Mouse (Mus musculus) thymus, postnatal 14 days (tissue): ENCODE measurements at regions not wholly inside any gene's neighbourhood (a gene's known extent, or its start where the extent isn't known, plus 50 kb on each side); places are given as distances from the start of the nearest gene placed in this dataset.

Source experiments
- DNase-seq: peaks from one replicate; pipeline ENCODE4 v3.0.0; 2021

- DNase-seq: no peak
Measured at GRCm38 (mm10) chr1:92338589-92338988, 135.1 kb downstream of the Ndufa10 start.

GRCm38 (mm10) chr1:92337450-92337849, 136.2 kb downstream of the Ndufa10 start:
- DNase-seq: no peak

GRCm38 (mm10) chr1:92332248-92332584, 136.7 kb upstream of the Hdac4 start:
- no peak for DNase-seq

- DNase-seq: no peak
Measured at GRCm38 (mm10) chr1:92331559-92332247, 136.2 kb upstream of the Hdac4 start.

GRCm38 (mm10) chr1:92330181-92330580, 134.7 kb upstream of the Hdac4 start:
- no peak for DNase-seq

DNA sequence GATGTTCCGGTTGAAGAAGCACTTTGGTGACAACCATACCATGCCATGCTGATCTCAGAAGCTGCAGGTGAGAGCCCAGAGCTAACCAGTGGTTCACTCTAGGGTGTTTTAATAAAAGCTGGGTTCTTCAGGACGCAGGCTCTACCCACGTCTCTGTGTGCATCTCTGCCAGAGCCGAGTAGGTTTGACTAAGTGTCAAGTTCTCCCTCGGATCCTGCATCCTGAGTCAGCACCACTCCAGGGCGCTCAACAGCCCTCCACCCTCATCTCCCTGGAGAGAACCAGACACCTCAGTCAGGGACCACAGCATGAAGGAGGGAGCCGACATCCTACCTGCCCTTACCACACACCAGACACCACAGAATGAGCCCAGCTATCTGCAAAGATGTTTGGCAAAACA, 134.0 kb upstream of the Hdac4 start:
- no peak for DNase-seq

GRCm38 (mm10) chr1:92327141-92327540, 131.6 kb upstream of the Hdac4 start:
- DNase-seq: no peak

DNA sequence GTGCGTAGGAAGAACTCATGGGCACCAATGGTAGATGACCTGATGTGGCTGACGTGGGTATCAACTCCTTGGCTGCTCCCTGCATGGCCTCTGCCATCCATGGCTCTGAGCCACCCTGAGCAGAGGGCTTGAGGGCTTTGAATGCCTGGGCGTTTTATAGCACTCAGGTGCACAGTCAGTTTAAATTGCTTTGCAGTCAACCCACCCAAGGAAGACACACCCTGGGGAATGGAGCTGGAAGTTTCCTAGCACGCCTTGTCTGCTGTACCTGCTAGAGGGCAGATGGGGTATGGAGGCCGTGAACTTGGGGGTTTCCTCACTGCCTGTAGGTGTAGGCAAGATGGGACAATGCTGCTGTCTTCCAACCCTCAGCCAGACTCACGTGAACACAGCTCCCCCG, 129.8 kb upstream of the Hdac4 start:
- no peak for DNase-seq

DNA sequence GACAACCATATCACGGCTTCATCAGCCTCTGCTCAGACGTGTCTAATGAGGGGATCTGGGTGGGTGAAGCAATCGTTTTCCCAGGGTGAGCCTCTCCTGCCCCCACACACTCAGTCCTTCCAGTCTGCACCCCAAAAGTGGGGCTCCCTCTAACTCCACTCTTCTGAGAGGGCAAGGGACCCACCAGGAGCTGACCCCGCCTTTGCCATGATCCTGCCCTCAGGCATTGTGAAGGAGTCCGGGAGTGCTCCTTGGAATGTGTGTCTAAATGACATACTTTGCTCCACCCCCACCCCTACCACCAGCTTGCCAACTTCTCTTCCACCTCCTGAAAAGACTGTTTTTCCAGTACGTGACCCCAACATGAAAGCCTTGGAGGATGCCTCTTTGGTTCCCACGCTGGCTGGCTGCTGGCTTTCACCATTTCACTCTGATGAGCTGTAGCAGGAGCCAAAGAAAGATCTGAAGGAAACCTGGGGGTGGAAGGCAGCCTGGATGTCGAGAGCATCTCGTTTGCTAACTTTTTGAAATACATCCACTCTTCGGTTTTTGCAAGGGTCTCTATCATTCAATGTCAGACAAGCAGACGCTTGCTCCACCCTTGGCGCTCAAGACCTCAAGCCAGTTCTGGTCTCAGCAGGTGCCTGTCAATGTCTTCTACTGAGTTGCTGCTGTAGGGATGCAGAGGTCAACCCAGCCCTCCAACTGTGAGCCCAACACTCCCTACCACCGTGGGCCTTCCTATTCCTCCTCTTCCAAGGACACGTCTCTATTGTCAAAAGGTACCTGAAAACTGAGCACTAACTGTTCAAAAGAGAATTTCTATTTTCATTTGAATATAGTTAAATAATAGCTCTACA, 128.8 kb upstream of the Hdac4 start:
- no peak for DNase-seq

DNA sequence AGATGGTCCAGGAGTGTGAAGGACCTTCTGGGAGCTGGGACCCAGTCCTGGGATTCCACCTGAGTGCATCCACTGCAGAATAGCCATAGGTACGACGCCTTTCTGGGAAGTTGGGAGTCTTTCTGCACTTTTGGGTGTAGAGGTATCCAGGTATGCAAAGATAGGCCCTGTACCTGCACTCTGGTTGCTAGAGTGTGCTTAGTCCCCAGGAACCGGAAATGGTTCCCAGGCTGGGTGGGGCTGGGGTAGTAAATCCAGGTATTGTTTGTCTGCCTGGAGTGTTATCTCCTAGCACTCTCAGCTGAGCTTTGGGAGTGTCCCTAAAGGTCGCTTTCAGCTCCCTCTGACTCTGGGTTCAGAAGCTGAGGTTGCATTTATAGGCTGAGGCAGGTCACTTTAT, 121.6 kb upstream of the Hdac4 start:
- no peak for DNase-seq

GRCm38 (mm10) chr1:92316191-92316723, 120.8 kb upstream of the Hdac4 start:
- DNase-seq: no peak

GRCm38 (mm10) chr1:92313001-92313597, 117.6 kb upstream of the Hdac4 start:
- DNase-seq: no peak

DNA sequence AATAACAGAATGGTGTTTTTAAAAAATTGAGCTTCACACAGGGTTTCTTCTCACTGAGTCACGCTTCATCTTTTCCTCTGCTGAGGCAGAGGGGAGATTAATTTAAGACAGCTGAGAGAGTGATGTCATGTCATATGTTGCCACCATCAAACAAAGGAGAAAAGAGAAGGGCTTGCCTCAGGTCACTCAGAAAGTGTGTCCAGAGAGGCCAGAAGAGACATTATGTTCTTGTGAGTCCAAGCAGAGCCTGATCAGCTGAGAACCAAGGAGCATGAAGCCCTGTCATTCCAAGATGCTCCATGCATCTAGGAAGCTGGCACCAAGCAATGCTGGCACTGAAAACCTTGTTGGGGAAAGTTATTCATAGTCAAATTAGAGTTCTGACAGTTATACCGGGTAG, 114.4 kb upstream of the Hdac4 start:
- DNase-seq: no peak

- DNase-seq: no peak
Measured at GRCm38 (mm10) chr1:92309381-92309780, 113.9 kb upstream of the Hdac4 start.

DNA sequence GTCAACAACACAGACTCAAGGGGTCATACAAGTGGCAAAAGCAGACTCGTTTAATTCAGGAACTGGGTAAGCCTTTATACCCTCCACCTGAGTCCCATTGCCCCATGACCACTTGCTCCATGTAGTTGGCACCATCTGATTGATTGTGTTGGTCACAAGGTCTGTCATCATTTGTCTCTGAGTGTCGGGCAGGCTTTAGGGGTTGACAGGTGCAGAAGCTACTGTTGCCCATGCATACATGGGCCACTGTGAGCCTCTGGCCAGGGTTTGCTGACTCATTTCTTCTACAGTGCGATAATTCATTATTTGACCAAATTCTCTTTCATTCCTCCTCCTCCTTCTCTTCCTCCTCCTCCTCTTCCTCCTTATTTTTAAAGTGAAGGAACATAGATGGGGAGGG, 113.0 kb upstream of the Hdac4 start:
- no peak for DNase-seq

GRCm38 (mm10) chr1:92306042-92306441, 110.5 kb upstream of the Hdac4 start:
- no peak for DNase-seq

DNA sequence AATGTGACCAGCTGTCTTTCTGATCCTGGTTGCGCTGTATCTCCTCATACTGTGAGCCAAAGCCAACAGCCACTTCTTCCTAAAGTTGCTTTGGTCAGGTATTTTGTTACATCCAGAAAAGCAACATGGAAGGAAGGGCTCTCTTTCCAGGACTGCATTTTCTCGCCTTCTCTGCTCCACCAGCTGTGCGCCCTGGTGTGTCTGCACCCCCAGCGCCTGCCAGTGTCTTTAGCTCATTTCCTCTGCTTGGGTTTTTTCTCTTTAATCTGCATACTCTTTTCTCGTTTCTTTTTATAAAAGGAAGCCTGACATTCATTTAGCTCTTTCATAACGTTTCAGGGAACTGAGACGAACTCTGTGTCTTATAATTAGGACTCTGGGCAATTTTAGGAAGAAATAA, 103.5 kb upstream of the Hdac4 start:
- peak; percentile 52 for DNase-seq

GRCm38 (mm10) chr1:92292681-92293380, 97.3 kb upstream of the Hdac4 start:
- no peak for DNase-seq

GRCm38 (mm10) chr1:92286966-92287342, 91.5 kb upstream of the Hdac4 start:
- no peak for DNase-seq

DNA sequence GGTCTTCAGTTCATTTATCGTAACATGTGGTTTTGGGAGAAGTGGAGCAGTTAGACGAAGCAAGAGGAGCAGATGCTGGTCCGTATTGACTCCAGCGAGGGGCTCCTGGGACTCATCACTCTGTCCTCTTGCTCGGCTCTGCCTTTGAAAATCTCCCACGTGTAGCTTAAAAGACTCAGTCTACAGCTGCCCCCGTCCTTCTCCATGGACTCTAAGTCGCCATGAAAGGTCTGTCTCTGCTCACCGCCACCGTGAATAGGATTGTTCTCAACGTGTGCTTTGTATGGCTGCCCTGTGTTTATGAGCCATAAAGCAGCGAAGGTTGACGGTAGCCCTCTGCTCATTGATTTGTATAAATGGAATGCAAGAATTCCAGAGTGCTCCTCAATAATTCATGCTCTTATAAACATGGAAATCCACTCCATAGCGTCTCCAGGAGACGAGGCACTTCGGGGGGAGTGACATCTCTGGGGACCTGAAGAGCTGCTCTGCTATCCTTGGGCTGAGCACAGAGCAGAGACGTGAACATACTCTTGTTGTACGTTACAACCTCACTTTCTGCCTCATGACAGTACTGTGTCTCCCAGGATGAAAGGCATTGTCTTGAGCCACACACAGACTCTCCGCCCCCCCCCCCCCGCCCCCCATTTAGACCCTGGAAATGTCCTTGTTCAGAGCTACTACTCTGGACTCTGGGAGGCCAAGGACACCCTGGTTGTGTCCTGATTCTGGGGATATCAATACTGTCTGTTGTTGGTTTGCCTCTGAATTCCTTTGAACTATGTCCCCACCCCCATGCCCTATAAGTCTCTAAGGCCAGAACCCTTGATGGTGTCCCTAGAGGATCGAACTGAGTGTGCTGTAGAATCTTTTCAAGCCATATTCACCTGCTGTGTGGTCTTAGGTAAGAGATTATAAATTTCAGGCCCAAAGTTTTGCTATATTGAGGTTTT, 90.8 kb upstream of the Hdac4 start:
- no peak for DNase-seq

DNA sequence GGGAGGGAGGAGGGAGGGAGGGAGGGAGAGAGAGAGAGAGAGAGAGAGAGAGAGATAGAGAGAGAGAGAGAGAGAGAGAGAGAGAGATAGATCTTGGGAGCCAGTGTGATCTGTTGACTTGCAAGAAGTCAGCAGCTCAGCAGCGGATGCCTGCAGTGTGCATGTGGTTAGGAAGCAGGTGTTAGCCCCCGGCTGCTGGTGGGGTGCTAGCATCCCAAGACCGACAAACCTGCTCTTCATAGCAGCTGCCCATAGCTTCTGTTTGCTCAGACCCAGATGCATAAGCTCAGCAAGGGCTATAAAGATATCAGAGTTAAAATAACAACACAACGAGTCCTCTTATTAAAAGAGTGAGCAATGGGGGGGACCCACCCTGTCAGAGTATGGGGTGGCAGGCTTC, 88.7 kb upstream of the Hdac4 start:
- peak; percentile 58 for DNase-seq

DNA sequence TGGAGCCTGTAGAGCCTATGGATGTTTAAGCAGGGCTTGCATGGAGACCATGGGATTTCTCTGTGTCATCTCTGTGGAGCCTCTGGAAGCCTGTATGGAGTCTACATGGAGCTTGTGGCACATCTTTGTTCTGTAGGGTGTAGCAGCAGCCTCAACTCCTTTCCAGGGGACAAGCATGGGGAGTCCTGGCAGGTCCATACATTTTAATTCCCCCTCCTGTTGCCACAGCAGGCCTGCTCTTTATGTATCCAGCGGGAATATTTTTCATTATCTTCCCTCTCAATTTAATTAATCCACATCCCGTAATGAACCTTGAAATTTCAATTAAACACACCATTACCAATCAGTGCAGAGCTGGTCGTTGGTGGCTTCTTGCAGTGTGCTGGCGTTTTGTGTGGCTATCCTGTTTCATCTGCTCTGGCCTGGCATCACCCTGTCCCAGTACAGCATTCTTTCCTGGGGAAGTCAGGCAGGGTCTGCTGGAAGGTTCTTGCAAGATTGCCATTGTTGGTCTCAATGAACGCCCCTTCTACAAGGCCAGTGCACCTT, 81.8 kb upstream of the Hdac4 start:
- no peak for DNase-seq
